Mouse (Mus musculus): Measurements from ENCODE around the gene Tmem53.
"Not testable (repeated sequence)": the region's sequence is repeated elsewhere in the genome, so short reads cannot be mapped to it uniquely, and the experiment has no call there.

Tmem53 gene

GRCm38 (mm10) chr4:117250982-117251381 is 769 bp upstream of the Tmem53 start:
- peak; percentile 8 for DNase-seq (ENCODE audit: extremely low read depth, low read depth, low spot score)

GRCm38 (mm10) chr4:117252351-117252750 is 600 bp downstream of the Tmem53 start:
- peak; percentile 95 for DNase-seq (ENCODE audit: extremely low read depth, low read depth, low spot score)

GRCm38 (mm10) chr4:117252755-117253154 is 1.0 kb downstream of the Tmem53 start:
- DNase-seq (ENCODE audit: extremely low read depth, low read depth, low spot score) = no peak

- peak; percentile 72 for DNase-seq (ENCODE audit: extremely low read depth, low read depth, low spot score)
Observed at GRCm38 (mm10) chr4:117253218-117254016, 1.7 kb downstream of the Tmem53 start.

GRCm38 (mm10) chr4:117254017-117254627 is 2.4 kb downstream of the Tmem53 start:
- DNase-seq (ENCODE audit: extremely low read depth, low read depth, low spot score) = no peak

- DNase-seq (ENCODE audit: extremely low read depth, low read depth, low spot score) = no peak
Observed at GRCm38 (mm10) chr4:117254672-117255071, 2.9 kb downstream of the Tmem53 start.

- not testable (repeated sequence) for DNase-seq (ENCODE audit: extremely low read depth, low read depth, low spot score)
Observed at GRCm38 (mm10) chr4:117259909-117260308, 8.2 kb downstream of the Tmem53 start.

- no peak for DNase-seq (ENCODE audit: extremely low read depth, low read depth, low spot score)
Observed at GRCm38 (mm10) chr4:117261222-117261621, 9.5 kb downstream of the Tmem53 start.

- no peak for DNase-seq (ENCODE audit: extremely low read depth, low read depth, low spot score)
Observed at GRCm38 (mm10) chr4:117262101-117262913, 10.6 kb downstream of the Tmem53 start.

GRCm38 (mm10) chr4:117262987-117263386 is 11.2 kb downstream of the Tmem53 start:
- no peak for DNase-seq (ENCODE audit: extremely low read depth, low read depth, low spot score)

GRCm38 (mm10) chr4:117267284-117267683 is 15.5 kb downstream of the Tmem53 start:
- DNase-seq (ENCODE audit: extremely low read depth, low read depth, low spot score) = no peak

GRCm38 (mm10) chr4:117267831-117268437 is 16.2 kb downstream of the Tmem53 start:
- no peak for DNase-seq (ENCODE audit: extremely low read depth, low read depth, low spot score)

GRCm38 (mm10) chr4:117270278-117270677 is 18.5 kb downstream of the Tmem53 start:
- DNase-seq (ENCODE audit: extremely low read depth, low read depth, low spot score) = no peak

- no peak for DNase-seq (ENCODE audit: extremely low read depth, low read depth, low spot score)
Observed at GRCm38 (mm10) chr4:117272459-117272858, 20.7 kb downstream of the Tmem53 start.

GRCm38 (mm10) chr4:117274720-117275119 is 23.0 kb downstream of the Tmem53 start:
- DNase-seq (ENCODE audit: extremely low read depth, low read depth, low spot score) = no peak

- no peak for DNase-seq (ENCODE audit: extremely low read depth, low read depth, low spot score)
Observed at GRCm38 (mm10) chr4:117276281-117276711, 24.5 kb downstream of the Tmem53 start.

GRCm38 (mm10) chr4:117277021-117277420 is 25.3 kb downstream of the Tmem53 start:
- no peak for DNase-seq (ENCODE audit: extremely low read depth, low read depth, low spot score)

- DNase-seq (ENCODE audit: extremely low read depth, low read depth, low spot score) = no peak
Observed at GRCm38 (mm10) chr4:117277687-117278086, 25.9 kb downstream of the Tmem53 start.

- no peak for DNase-seq (ENCODE audit: extremely low read depth, low read depth, low spot score)
Observed at GRCm38 (mm10) chr4:117278381-117279252, 26.9 kb downstream of the Tmem53 start.

- no peak for DNase-seq (ENCODE audit: extremely low read depth, low read depth, low spot score)
Observed at GRCm38 (mm10) chr4:117279253-117279642, 27.5 kb downstream of the Tmem53 start.
